Comparison of ENCODE assay signal across 15 mouse cellular contexts in genomic region chr4:117056102-117056501, GRCm38 (mm10). TPM values are rescaled to one million over a fixed set of nuclear protein-coding genes. Genes with fewer than 3 reads are reported as not detected.
DNase-seq lines count a peak whose midpoint lies in the region; ATAC-seq and TF ChIP-seq lines count a peak whose summit lies in the region.
"Had no signal": no experiment of that assay in that cellular context is flagged by ENCODE, and none has a peak within 500 bp of the region (broad histone marks: within the 10 kb centered on the region; RNA-seq: fewer than 3 reads in every experiment).

No protein-coding gene starts in this region.

- no peaks in the 10 kb centered on the region for H3K9me3 ChIP-seq in forebrain, embryonic 11.5 days (ENCODE audit: control insufficient read depth, low read length)
- H3K9me3 ChIP-seq in forebrain, embryonic 15.5 days = no peaks in the 10 kb centered on the region
- H3K9me3 ChIP-seq in ES-Bruce4 (replicated peaks; ENCODE audit: control insufficient read depth, insufficient read depth, low read length, poor library complexity, severe bottlenecking) = peaks cover 2% of the 10 kb centered on the region
- H3K9me3 ChIP-seq in liver, embryonic 16.5 days (replicated peaks; ENCODE audit: control insufficient read depth, low read length) = no peaks in the 10 kb centered on the region
- H3K9me3 ChIP-seq: forebrain, embryonic 12.5 days; limb, embryonic 12.5 days; neural tube, embryonic 15.5 days had no signal

- no peak for TF ChIP-seq POLR2A in ES-Bruce4 (IDR thresholded peaks at IDR 0.05; ENCODE audit: insufficient read depth, low read length)

- H3K27me3 ChIP-seq in forebrain, embryonic 11.5 days (ENCODE audit: control insufficient read depth, insufficient read depth, low read length) = no peaks in the 10 kb centered on the region
- no peaks in the 10 kb centered on the region for H3K27me3 ChIP-seq in forebrain, embryonic 15.5 days
- H3K27me3 ChIP-seq in ES-Bruce4 (ENCODE audit: control insufficient read depth, insufficient read depth, low read length, poor library complexity, severe bottlenecking) = no peaks in the 10 kb centered on the region
- H3K27me3 ChIP-seq in liver, embryonic 16.5 days (ENCODE audit: control insufficient read depth, insufficient read depth, low read depth, low read length) = no peaks in the 10 kb centered on the region
- H3K27me3 ChIP-seq: forebrain, embryonic 12.5 days; limb, embryonic 12.5 days; neural tube, embryonic 15.5 days had no signal

- no peak for DNase-seq in forebrain, embryonic 11.5 days (ENCODE audit: low spot score)
- peak; percentile 70 for DNase-seq in c-Kit-positive CD71-positive TER-119-positive erythroid progenitor cells, embryonic 14.5 days (ENCODE audit: low spot score)
- no peak for DNase-seq in left cerebral cortex, adult 8-10 months (ENCODE audit: low spot score in 2 of 2)
- no peak for DNase-seq in thymus, postnatal 25 days
- no peak for DNase-seq in adrenal gland, adult 2 months
- DNase-seq: adrenal gland, adult 8-10 months; gastrocnemius, postnatal 14 days; kidney, adult 2 months had no signal

- peak overlapping the region; percentile 37; the same call in 1 of the 2 replicates for H3K27ac ChIP-seq in forebrain, embryonic 11.5 days (ENCODE audit: low read depth, low read length)
- no peak overlapping the region for H3K27ac ChIP-seq in forebrain, embryonic 15.5 days (replicated peaks)
- H3K27ac ChIP-seq in ES-Bruce4 (ENCODE audit: insufficient read depth, low read length) = peak overlapping the region; percentile 94
- H3K27ac ChIP-seq in liver, embryonic 16.5 days (ENCODE audit: low read length) = peak overlapping the region; percentile 93
- H3K27ac ChIP-seq: limb, embryonic 12.5 days; neural tube, embryonic 15.5 days had no signal

- H3K4me3 ChIP-seq in forebrain, embryonic 11.5 days (ENCODE audit: low read depth, low read length) = no peak overlapping the region
- no peak overlapping the region for H3K4me3 ChIP-seq in forebrain, embryonic 15.5 days
- no peak overlapping the region for H3K4me3 ChIP-seq in ES-Bruce4 (ENCODE audit: low read depth, low read length)
- H3K4me3 ChIP-seq in liver, embryonic 16.5 days (ENCODE audit: low read depth, low read length) = peak overlapping the region; percentile 16; the same call in 1 of the 2 replicates
- H3K4me3 ChIP-seq: forebrain, embryonic 12.5 days; limb, embryonic 12.5 days; neural tube, embryonic 15.5 days had no signal

- TF ChIP-seq CTCF in ES-Bruce4 (IDR thresholded peaks at IDR 0.05; ENCODE audit: low read depth, low read length) = no peak

- H3K9ac ChIP-seq in forebrain, embryonic 11.5 days (ENCODE audit: low read length) = no peak overlapping the region
- no peak overlapping the region for H3K9ac ChIP-seq in forebrain, embryonic 15.5 days (replicated peaks)
- no peak overlapping the region for H3K9ac ChIP-seq in ES-Bruce4 (ENCODE audit: low read depth, poor library complexity, severe bottlenecking)
- H3K9ac ChIP-seq in liver, embryonic 16.5 days (ENCODE audit: low read depth, low read length) = peak overlapping the region; percentile 53
- H3K9ac ChIP-seq: forebrain, embryonic 12.5 days; limb, embryonic 12.5 days; neural tube, embryonic 15.5 days had no signal

- no peak overlapping the region for H3K4me2 ChIP-seq in forebrain, embryonic 11.5 days (ENCODE audit: low read depth, low read length, severe bottlenecking)
- H3K4me2 ChIP-seq in forebrain, embryonic 15.5 days (replicated peaks) = no peak overlapping the region
- H3K4me2 ChIP-seq in liver, embryonic 16.5 days (ENCODE audit: low read depth, low read length) = peak overlapping the region; percentile 46
- H3K4me2 ChIP-seq: forebrain, embryonic 12.5 days; limb, embryonic 12.5 days; neural tube, embryonic 15.5 days had no signal

- H3K36me3 ChIP-seq in forebrain, embryonic 11.5 days (ENCODE audit: control insufficient read depth, insufficient read depth, low read length) = no peaks in the 10 kb centered on the region
- H3K36me3 ChIP-seq in forebrain, embryonic 15.5 days = peaks cover 2% of the 10 kb centered on the region; the same call in 1 of the 2 replicates
- H3K36me3 ChIP-seq in ES-Bruce4 (ENCODE audit: control insufficient read depth, insufficient read depth, low read length, poor library complexity, severe bottlenecking) = peaks cover 21% of the 10 kb centered on the region
- H3K36me3 ChIP-seq in liver, embryonic 16.5 days (ENCODE audit: control insufficient read depth, insufficient read depth) = peaks cover 2% of the 10 kb centered on the region; the same call in 1 of the 2 replicates

- ATAC-seq in forebrain, embryonic 11.5 days (replicated peaks; ENCODE audit: low FRiP score) = no peak
- no peak for ATAC-seq in forebrain, embryonic 15.5 days (replicated peaks)
- peak; percentile 99 for ATAC-seq in liver, embryonic 16.5 days (ENCODE audit: low read depth)

- no peaks in the 10 kb centered on the region for H3K4me1 ChIP-seq in forebrain, embryonic 11.5 days (replicated peaks; ENCODE audit: control insufficient read depth, insufficient read depth, low read length)
- peaks cover 8% of the 10 kb centered on the region; the same call in 1 of the 2 replicates for H3K4me1 ChIP-seq in forebrain, embryonic 15.5 days
- H3K4me1 ChIP-seq in ES-Bruce4 (ENCODE audit: control insufficient read depth, insufficient read depth, low read length) = peaks cover 3% of the 10 kb centered on the region
- H3K4me1 ChIP-seq in liver, embryonic 16.5 days (ENCODE audit: control insufficient read depth, low read depth, low read length) = peaks cover 34% of the 10 kb centered on the region
- H3K4me1 ChIP-seq: forebrain, embryonic 12.5 days; limb, embryonic 12.5 days; neural tube, embryonic 15.5 days had no signal

- no peak for TF ChIP-seq EP300 in ES-Bruce4 (IDR thresholded peaks at IDR 0.05; ENCODE audit: insufficient read depth, low read depth, low read length)

RNA-seq across cellular contexts. Expression of gene Eif2b3, which starts 36.9 kb away (rescaled TPM):
- 45.7 and 47.5 TPM in 2 replicates for polyA plus RNA-seq in forebrain, embryonic 11.5 days (2014; fragmentation: Nextera tagmentation; extraction: Ambion mirVana)
- polyA plus RNA-seq in forebrain, embryonic 15.5 days (2015; fragmentation: Nextera tagmentation; extraction: Ambion mirVana) = 42.8 and 43.0 TPM in 2 replicates
- polyA plus RNA-seq in ES-Bruce4 (2011; ENCODE audit: insufficient read depth, insufficient read length, low read depth, missing spikeins) = 67.5 and 73.3 TPM in 2 replicates
- 20.3 and 20.8 TPM in 2 replicates for polyA plus RNA-seq in liver, embryonic 16.5 days (2015; fragmentation: Nextera tagmentation; extraction: Ambion mirVana)
- total RNA-seq in left cerebral cortex, adult 8-10 months (2022) = 10 to 100 TPM; 19.4 to 23.1 (median 22.5) TPM
- 10 to 100 TPM; 30.3 to 33.0 TPM for total RNA-seq in adrenal gland, adult 2 months (2021)
- 2.0 and 2.1 TPM in 2 replicates for polyA plus RNA-seq in adrenal gland, adult 2 months (2012; rRNA removed)

RNA-seq across cellular contexts. Expression of gene Ptch2, which starts 39.8 kb away (rescaled TPM):
- 5.8 and 6.4 TPM in 2 replicates for polyA plus RNA-seq in forebrain, embryonic 11.5 days (2014; fragmentation: Nextera tagmentation; extraction: Ambion mirVana)
- 3.6 and 3.8 TPM in 2 replicates for polyA plus RNA-seq in forebrain, embryonic 15.5 days (2015; fragmentation: Nextera tagmentation; extraction: Ambion mirVana)
- polyA plus RNA-seq in ES-Bruce4 (2011; ENCODE audit: insufficient read depth, insufficient read length, low read depth, missing spikeins) = 4.5 and 5.7 TPM in 2 replicates
- 0.67 and 0.69 TPM in 2 replicates for polyA plus RNA-seq in liver, embryonic 16.5 days (2015; fragmentation: Nextera tagmentation; extraction: Ambion mirVana)
- total RNA-seq in left cerebral cortex, adult 8-10 months (2022) = 1 to 10 TPM; 1.4 to 3.0 (median 1.6) TPM
- total RNA-seq in adrenal gland, adult 2 months (2021) = 1 to 10 TPM; 2.8 to 6.5 TPM
- 24.4 and 25.1 TPM in 2 replicates for polyA plus RNA-seq in adrenal gland, adult 2 months (2012; rRNA removed)
- total RNA-seq: hematopoietic stem cell, adult 5-6 weeks had no signal
